Mouse (Mus musculus) limb, embryonic 12.5 days (tissue): Measurements from ENCODE around the gene Stard7. TPM values are rescaled to one million over a fixed set of nuclear protein-coding genes. Genes with fewer than 3 reads are reported as not detected.
A peak's percentile ranks its signal among the peaks of the same experiment; 100 is the strongest.

ENCODE experiments used
- ATAC-seq: fragments of 200-750 bp; cut with Nextera tagmentation; 2 replicates; pipeline ENCODE4 v1.8.0; 2017; ENCODE audit warnings: low read depth, moderate TSS enrichment; ENCODE audit not compliant: insufficient number of reproducible peaks, insufficient read depth, low FRiP score, low TSS enrichment
- H3K27ac ChIP-seq: fragments of 300-500 bp; sonication (generic); 2 replicates; pipeline ENCODE4 v1.5.1; 2016; ENCODE audit warnings: mild to moderate bottlenecking, moderate library complexity
- H3K27me3 ChIP-seq: fragments of 300-500 bp; sonication (generic); 2 replicates; pipeline ENCODE4 v1.6.1; 2016; ENCODE audit warnings: mild to moderate bottlenecking, moderate library complexity
- H3K36me3 ChIP-seq: fragments of 300-500 bp; sonication (generic); 2 replicates; pipeline ENCODE4 v1.6.1; 2016; ENCODE audit warnings: mild to moderate bottlenecking, moderate library complexity
- H3K4me1 ChIP-seq: fragments of 300-500 bp; sonication (generic); replicated peaks from 2 replicates; pipeline ENCODE4 v1.6.1; 2016
- H3K4me2 ChIP-seq: fragments of 300-500 bp; sonication (generic); 2 replicates; pipeline ENCODE4 v1.6.1; 2016; ENCODE audit warnings: mild to moderate bottlenecking, moderate library complexity
- H3K4me3 ChIP-seq: fragments of 300-500 bp; sonication (generic); replicated peaks from 2 replicates; pipeline ENCODE4 v1.5.1; 2016; ENCODE audit warnings: mild to moderate bottlenecking
- H3K9ac ChIP-seq: fragments of 300-500 bp; sonication (generic); replicated peaks from 2 replicates; pipeline ENCODE4 v1.6.1; 2016; ENCODE audit warnings: mild to moderate bottlenecking, moderate library complexity
- H3K9me3 ChIP-seq: fragments of 300-500 bp; sonication (generic); 2 replicates; pipeline ENCODE4 v1.6.1; 2016; ENCODE audit warnings: mild to moderate bottlenecking, moderate library complexity
- WGBS: fragments of 180-500 bp; shearing (Covaris S2); methylation state at CpG from one replicate; pipeline ENCODE4 v1.1.7; 2016; 5-methylcytosine and 5-hydroxymethylcytosine counted together
- polyA plus RNA-seq: library from polyadenylated mRNA; unstranded; fragments of >200 nt; fragmentation: Nextera tagmentation; extraction: Ambion mirVana; gene quantifications from 2 replicates; pipeline ENCODE4 v1.2.1, GENCODE M21; 2016

Gene Stard7
- polyA plus RNA-seq, 1 experiment from 2014 or later, result 86.5 TPM

DNA sequence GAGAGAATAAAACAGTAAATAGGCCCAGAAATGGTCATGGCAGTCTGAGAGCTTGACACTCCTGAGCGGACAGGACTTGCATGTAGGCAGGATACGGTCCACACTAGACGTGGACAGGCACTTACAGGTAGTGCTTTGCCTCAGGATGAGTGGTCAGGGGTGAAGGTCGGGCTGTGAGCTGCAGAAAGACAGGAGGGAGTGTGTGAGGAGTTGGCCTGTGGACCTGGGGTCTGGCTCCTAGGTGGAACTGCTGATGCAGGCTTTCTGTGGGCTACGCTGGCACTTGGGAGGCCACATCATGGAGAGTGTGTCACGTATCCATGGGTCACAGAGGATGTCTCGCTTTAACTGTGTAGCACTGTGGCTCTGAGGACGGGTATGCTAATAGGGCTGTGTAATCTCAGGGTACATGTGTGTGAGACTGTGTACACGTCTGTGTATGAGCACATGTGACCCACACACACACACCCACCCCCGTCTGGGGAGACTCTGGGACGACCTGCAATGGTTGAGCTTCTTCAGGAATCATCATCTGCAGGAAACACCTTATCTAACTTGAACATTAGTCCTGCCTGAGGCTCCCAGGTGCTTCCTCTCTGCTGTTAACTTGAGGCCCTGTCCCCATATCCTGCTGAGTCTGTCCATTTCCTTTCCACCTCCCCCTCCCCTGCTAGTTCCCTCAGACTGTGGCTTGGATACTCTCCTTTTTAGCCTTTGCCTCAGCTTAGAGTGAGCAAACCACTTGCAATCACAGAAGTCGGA lies 58.3 kb downstream of the Stard7 start:
- 70% methylated on average over 12 of the region's 12 CpGs for WGBS
- H3K4me1 ChIP-seq, result no peaks in the 10 kb centered on the region; the same call in 1 of the 2 replicates
- H3K4me3 ChIP-seq, result no peak overlapping the region
- no peak overlapping the region for H3K9ac ChIP-seq
- no peak overlapping the region for H3K4me2 ChIP-seq
- H3K9me3 ChIP-seq, result no peaks in the 10 kb centered on the region
- H3K36me3 ChIP-seq, result no peaks in the 10 kb centered on the region
- no peak for ATAC-seq
- 0 out of 2 replicates have a peak overlapping the region, but pooled peaks have one; percentile 35 for H3K27ac ChIP-seq
- no peaks in the 10 kb centered on the region; the same call in 1 of the 2 replicates for H3K27me3 ChIP-seq

- Histone ChIP-seq H3K4me3 (no peak overlapping the region), H3K27me3 (peaks cover 43% of the 10 kb centered on the region), H3K9me3 (no peaks in the 10 kb centered on the region), H3K4me1 (peaks cover 16% of the 10 kb centered on the region), H3K9ac (no peak overlapping the region), H3K36me3 (no peaks in the 10 kb centered on the region), H3K4me2 (no peak overlapping the region), H3K27ac (no peak overlapping the region)
- 80% methylated on average over 14 of the region's 14 CpGs for whole genome bisulfite sequencing
- no peak for ATAC-seq
These were observed 63.0 kb downstream of the Stard7 start for GRCm38 (mm10) chr2:127332807-127333570.

GRCm38 (mm10) chr2:127333945-127334603 lies 64.1 kb downstream of the Stard7 start:
- Histone ChIP-seq H3K4me3 (no peak overlapping the region), H3K9ac (no peak overlapping the region), H3K4me1 (peaks cover 17% of the 10 kb centered on the region), H3K27me3 (peaks cover 49% of the 10 kb centered on the region), H3K36me3 (no peaks in the 10 kb centered on the region), H3K4me2 (no peak overlapping the region), H3K9me3 (no peaks in the 10 kb centered on the region), H3K27ac (0 out of 2 replicates have a peak overlapping the region, but pooled peaks have one; percentile 5)
- no peak for ATAC-seq
- WGBS, result 76% methylated on average over 5 of the region's 5 CpGs

DNA sequence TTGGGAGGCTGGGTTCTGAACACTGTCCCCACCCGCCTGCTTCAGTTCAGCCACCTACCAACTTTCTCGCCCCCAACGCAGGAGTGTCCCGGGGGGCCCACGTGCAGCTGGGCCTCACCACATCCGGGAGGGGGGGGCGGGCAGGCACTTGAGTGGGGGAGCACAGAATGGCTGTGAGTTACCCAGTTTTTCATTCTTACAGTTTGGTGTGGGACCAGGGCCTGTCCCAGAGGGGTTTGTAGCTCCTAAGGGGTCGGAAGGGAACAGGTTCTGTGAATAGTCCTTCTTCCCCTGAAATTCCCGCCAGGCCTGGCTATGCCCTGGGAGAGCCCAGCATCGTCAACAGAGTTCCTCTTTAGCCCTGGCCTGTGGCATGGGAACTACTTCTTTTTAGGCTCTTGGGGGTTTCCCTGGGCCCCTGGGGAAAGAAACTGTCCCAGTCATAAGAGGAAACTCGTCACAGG lies 65.1 kb downstream of the Stard7 start:
- no peak overlapping the region for H3K9ac ChIP-seq
- peaks cover 17% of the 10 kb centered on the region for H3K4me1 ChIP-seq
- peak overlapping the region; percentile 97; the same call in 1 of the 2 replicates for H3K4me2 ChIP-seq
- no peak overlapping the region for H3K4me3 ChIP-seq
- WGBS, result 44% methylated on average over 11 of the region's 11 CpGs
- H3K36me3 ChIP-seq, result no peaks in the 10 kb centered on the region
- no peaks in the 10 kb centered on the region for H3K9me3 ChIP-seq
- H3K27ac ChIP-seq, result no peak overlapping the region
- ATAC-seq, result no peak
- H3K27me3 ChIP-seq, result peaks cover 50% of the 10 kb centered on the region

DNA sequence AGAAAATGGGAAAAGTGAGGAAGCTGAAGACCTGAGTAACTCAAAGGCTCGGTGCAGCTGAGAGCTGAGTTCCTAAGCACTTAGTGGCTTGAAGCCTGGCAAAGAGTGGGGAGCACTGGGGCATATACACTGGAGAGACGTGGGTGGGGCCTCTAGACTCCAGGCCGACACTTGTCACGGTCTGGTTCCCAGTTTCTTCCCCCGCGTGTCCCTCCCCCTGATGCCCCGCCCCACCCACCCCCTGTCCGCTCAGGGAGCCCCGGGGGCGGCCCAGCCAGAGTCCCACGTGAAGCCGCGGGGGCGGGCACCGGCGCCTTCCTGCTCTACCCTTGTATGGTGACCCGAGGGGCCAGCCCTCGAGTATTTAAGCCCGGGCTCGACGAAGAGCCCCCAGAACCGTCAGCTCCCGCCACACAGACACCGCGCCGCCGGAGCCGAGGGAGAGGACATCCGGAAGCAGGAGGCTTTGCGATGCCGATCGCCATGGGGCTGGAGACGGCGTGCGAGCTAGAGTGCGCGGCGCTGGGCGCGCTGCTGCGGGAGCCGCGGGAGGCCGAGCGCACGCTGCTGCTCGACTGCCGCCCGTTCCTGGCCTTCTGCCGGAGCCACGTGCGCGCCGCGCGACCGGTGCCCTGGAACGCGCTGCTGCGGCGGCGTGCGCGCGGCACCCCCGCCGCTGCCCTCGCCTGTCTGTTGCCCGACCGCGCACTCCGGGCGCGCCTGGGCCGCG lies 65.9 kb downstream of the Stard7 start, which contains the start of gene Dusp2:
TSS of gene Dusp2 (plus strand) at position 393 of the 730 bp plus-strand sequence.
- H3K9ac ChIP-seq, result peak within 1 kb of the TSS; percentile 66
- no peak within 1 kb of the TSS for H3K27ac ChIP-seq
- H3K27me3 ChIP-seq, result peaks cover 50% of the 10 kb centered on the region

GRCm38 (mm10) chr2:127336497-127336832 lies 66.4 kb downstream of the Stard7 start:
- Histone ChIP-seq H3K4me3 (peak overlapping the region; percentile 55), H3K9me3 (no peaks in the 10 kb centered on the region), H3K27me3 (peaks cover 50% of the 10 kb centered on the region), H3K4me2 (peak overlapping the region; percentile 97), H3K36me3 (no peaks in the 10 kb centered on the region), H3K27ac (no peak overlapping the region), H3K4me1 (peaks cover 17% of the 10 kb centered on the region), H3K9ac (peak overlapping the region; percentile 66)
- no peak for ATAC-seq
- 4% methylated on average over 21 of the region's 33 CpGs for WGBS

More for the DNA sequence above, 65.9 kb downstream of the Stard7 start, which contains the start of gene Dusp2:
- under 1% methylated on average over 76 of the region's 76 CpGs for WGBS
- Histone ChIP-seq H3K4me3 (peak within 1 kb of the TSS; percentile 55), H3K36me3 (no peaks in the 10 kb centered on the region), H3K9me3 (no peaks in the 10 kb centered on the region), H3K4me1 (peaks cover 17% of the 10 kb centered on the region), H3K4me2 (peak within 1 kb of the TSS; percentile 97)
- ATAC-seq, result peak; percentile 33; the same call in 1 of the 2 replicates

GRCm38 (mm10) chr2:127336885-127337284 lies 66.9 kb downstream of the Stard7 start:
- H3K36me3 ChIP-seq, result no peaks in the 10 kb centered on the region
- ATAC-seq, result no peak
- WGBS, result 45% methylated on average over 5 of the region's 5 CpGs
- peaks cover 50% of the 10 kb centered on the region for H3K27me3 ChIP-seq
- H3K9ac ChIP-seq, result no peak overlapping the region
- no peak overlapping the region for H3K27ac ChIP-seq
- no peaks in the 10 kb centered on the region for H3K9me3 ChIP-seq
- peak overlapping the region; percentile 97 for H3K4me2 ChIP-seq
- H3K4me1 ChIP-seq, result peaks cover 17% of the 10 kb centered on the region
- peak overlapping the region; percentile 55 for H3K4me3 ChIP-seq

DNA sequence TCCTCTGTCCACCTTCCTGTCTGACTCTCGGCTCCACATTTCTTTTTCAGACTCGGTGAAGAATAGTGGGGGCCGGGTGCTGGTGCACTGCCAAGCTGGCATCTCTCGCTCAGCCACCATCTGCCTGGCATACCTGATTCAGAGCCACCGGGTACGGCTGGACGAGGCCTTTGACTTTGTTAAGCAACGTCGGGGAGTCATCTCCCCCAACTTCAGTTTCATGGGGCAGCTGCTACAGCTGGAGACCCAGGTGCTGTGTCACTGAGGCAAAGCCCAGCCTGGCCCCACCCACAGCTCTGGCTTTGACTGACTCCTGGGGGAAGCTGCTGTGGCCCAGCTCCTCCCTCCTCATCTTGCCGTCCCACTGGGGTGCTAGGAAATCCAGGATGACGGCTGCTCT lies 67.5 kb downstream of the Stard7 start:
- 0 out of 2 replicates have a peak overlapping the region, but pooled peaks have one; percentile 55 for H3K4me3 ChIP-seq
- WGBS, result 60% methylated on average over 11 of the region's 11 CpGs
- peaks cover 17% of the 10 kb centered on the region for H3K4me1 ChIP-seq
- peak overlapping the region; percentile 97 for H3K4me2 ChIP-seq
- ATAC-seq, result no peak
- no peaks in the 10 kb centered on the region for H3K36me3 ChIP-seq
- peaks cover 50% of the 10 kb centered on the region for H3K27me3 ChIP-seq
- no peak overlapping the region for H3K27ac ChIP-seq
- H3K9ac ChIP-seq, result no peak overlapping the region
- no peaks in the 10 kb centered on the region for H3K9me3 ChIP-seq

DNA sequence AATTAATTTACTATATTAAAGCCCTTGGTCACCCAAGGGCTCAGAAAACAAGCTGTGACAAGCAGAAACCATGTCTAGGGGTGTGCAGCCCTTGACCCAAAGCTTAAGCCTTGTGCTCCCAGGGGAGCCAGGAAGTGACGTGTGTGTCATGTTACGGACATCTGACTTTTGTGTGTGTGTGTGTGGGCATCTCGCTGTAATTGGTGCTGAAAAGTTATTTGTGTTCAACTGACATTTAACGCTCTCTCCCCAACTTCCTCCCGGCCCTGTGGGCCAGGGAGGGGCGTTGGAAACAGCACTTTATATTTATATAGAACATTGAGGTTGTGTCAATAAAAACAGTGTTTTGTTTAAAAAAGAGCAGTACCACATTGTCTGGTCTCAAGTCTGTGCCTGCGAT lies 68.0 kb downstream of the Stard7 start:
- 57% methylated on average over 7 of the region's 7 CpGs for WGBS
- Histone ChIP-seq H3K9me3 (no peaks in the 10 kb centered on the region), H3K4me3 (no peak overlapping the region), H3K4me2 (no peak overlapping the region), H3K9ac (no peak overlapping the region), H3K4me1 (peaks cover 17% of the 10 kb centered on the region), H3K27ac (no peak overlapping the region), H3K36me3 (no peaks in the 10 kb centered on the region), H3K27me3 (peaks cover 51% of the 10 kb centered on the region)
- no peak for ATAC-seq

DNA sequence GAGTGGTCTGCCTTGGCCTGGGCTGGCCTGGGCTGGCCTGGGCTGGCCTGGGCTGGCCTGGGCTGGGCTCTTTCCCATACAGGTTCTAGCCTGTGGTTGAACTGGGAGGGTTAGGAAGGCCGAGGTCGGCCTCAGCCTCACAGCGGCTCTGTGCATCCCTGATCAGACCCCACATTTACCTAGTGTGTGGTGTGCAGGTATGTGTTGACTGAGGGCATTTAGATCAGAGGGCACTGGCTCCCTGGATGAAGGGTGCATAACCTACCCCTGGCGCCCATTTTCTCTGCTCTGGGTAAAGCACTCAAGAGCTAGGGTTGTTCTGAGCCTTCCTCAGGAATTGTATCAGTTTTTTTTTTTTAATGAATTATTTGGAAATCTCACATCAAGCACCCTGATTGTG lies 68.4 kb downstream of the Stard7 start, which contains the start of gene Astl:
TSS of gene Astl (plus strand) at position 224 of the 400 bp plus-strand sequence.
- Histone ChIP-seq H3K36me3 (no peaks in the 10 kb centered on the region), H3K27me3 (peaks cover 55% of the 10 kb centered on the region), H3K27ac (no peak within 1 kb of the TSS), H3K9me3 (no peaks in the 10 kb centered on the region), H3K4me3 (0 out of 2 replicates have a peak within 1 kb of the TSS, but pooled peaks have one; percentile 55), H3K9ac (no peak within 1 kb of the TSS), H3K4me2 (peak within 1 kb of the TSS; percentile 97), H3K4me1 (peaks cover 17% of the 10 kb centered on the region)
- 87% methylated on average over 4 of the region's 4 CpGs for WGBS
- ATAC-seq, result no peak
